Mouse (Mus musculus) T-helper 1 cell (primary cell): ENCODE data around the gene Cdc14a.
"Not testable (repeated sequence)": the region's sequence is repeated elsewhere in the genome, so short reads cannot be mapped to it uniquely, and the experiment has no call there.

Experiments used
- in situ Hi-C: fragments of 300-600 bp; cut with MboI, MseI; formaldehyde crosslinking; loops from one replicate; pipeline ENCODE4 v1.15.1; 2025; ENCODE audit warnings: high pct_unique_total_duplicates

Cdc14a gene

GRCm38 (mm10) chr3:116375442-116375841, 48.4 kb downstream of the Cdc14a start:
- in situ Hi-C loops = no loop called here

GRCm38 (mm10) chr3:116374486-116374885, 49.3 kb downstream of the Cdc14a start:
- in situ Hi-C loops = no loop called here

- in situ Hi-C loops = no loop called here
Observed at GRCm38 (mm10) chr3:116373196-116373595, 50.6 kb downstream of the Cdc14a start.

- in situ Hi-C loops = no loop called here
Observed at GRCm38 (mm10) chr3:116368868-116369437, 54.9 kb downstream of the Cdc14a start.

- in situ Hi-C loops = no loop called here
Observed at GRCm38 (mm10) chr3:116366125-116366524, 57.7 kb downstream of the Cdc14a start.

GRCm38 (mm10) chr3:116361906-116362305, 61.9 kb downstream of the Cdc14a start:
- in situ Hi-C loops = no loop called here

GRCm38 (mm10) chr3:116361101-116361500, 62.7 kb downstream of the Cdc14a start:
- in situ Hi-C loops = no loop called here

GRCm38 (mm10) chr3:116357866-116358265, 66.0 kb downstream of the Cdc14a start:
- in situ Hi-C loops = no loop called here

- in situ Hi-C loops = no loop called here
Observed at GRCm38 (mm10) chr3:116357180-116357579, 66.7 kb downstream of the Cdc14a start.

- in situ Hi-C loops = no loop called here
Observed at GRCm38 (mm10) chr3:116355026-116355788, 68.6 kb downstream of the Cdc14a start.

- in situ Hi-C loops = no loop called here
Observed at GRCm38 (mm10) chr3:116352486-116352885, 71.3 kb downstream of the Cdc14a start.

- in situ Hi-C loops = no loop called here
Observed at GRCm38 (mm10) chr3:116350389-116350967, 73.4 kb downstream of the Cdc14a start.

GRCm38 (mm10) chr3:116347571-116347970, 76.3 kb downstream of the Cdc14a start:
- in situ Hi-C loops = not testable (repeated sequence)

GRCm38 (mm10) chr3:116345245-116345644, 78.6 kb downstream of the Cdc14a start:
- in situ Hi-C loops = no loop called here

- in situ Hi-C loops = loop anchor here (5.0 kb wide), 2 partner anchors 145 to 495 kb away; no protein-coding TSS in a partner anchor
Observed at GRCm38 (mm10) chr3:116342251-116342650, 81.6 kb downstream of the Cdc14a start.

- in situ Hi-C loops = loop anchor here (5.0 kb wide), 2 partner anchors 146 to 496 kb away; no protein-coding TSS in a partner anchor
Observed at GRCm38 (mm10) chr3:116340950-116341624, 82.7 kb downstream of the Cdc14a start.

GRCm38 (mm10) chr3:116340281-116340680, 83.6 kb downstream of the Cdc14a start:
- in situ Hi-C loops = loop anchor here (5.0 kb wide), 2 partner anchors 147 to 497 kb away; no protein-coding TSS in a partner anchor

GRCm38 (mm10) chr3:116338616-116339015, 85.2 kb downstream of the Cdc14a start:
- in situ Hi-C loops = no loop called here

- in situ Hi-C loops = no loop called here
Observed at GRCm38 (mm10) chr3:116337840-116338239, 86.0 kb downstream of the Cdc14a start.

GRCm38 (mm10) chr3:116335036-116335435, 88.8 kb downstream of the Cdc14a start:
- in situ Hi-C loops = no loop called here

GRCm38 (mm10) chr3:116333711-116334110, 90.1 kb downstream of the Cdc14a start:
- in situ Hi-C loops = no loop called here

GRCm38 (mm10) chr3:116333229-116333628, 90.6 kb downstream of the Cdc14a start:
- in situ Hi-C loops = no loop called here
